Mouse (Mus musculus) small intestine, adult 2 months (tissue): ENCODE measurements around the gene Olfr453. TPM values are rescaled to one million over a fixed set of nuclear protein-coding genes. Genes with fewer than 3 reads are reported as not detected.

Experiments used
- H3K27ac ChIP-seq: fragments of 200-500 bp; 2 replicates; pipeline ENCODE4 v1.5.1; 2012; ENCODE audit warnings: low read depth, low read length, control low read depth, inconsistent platforms; ENCODE audit not compliant: insufficient read depth
- H3K27me3 ChIP-seq: fragments of 200-500 bp; 2 replicates; pipeline ENCODE4 v1.6.1; 2012; ENCODE audit warnings: mild to moderate bottlenecking, moderate library complexity, low read length, inconsistent platforms; ENCODE audit not compliant: control insufficient read depth, insufficient read depth
- H3K36me3 ChIP-seq: fragments of 200-500 bp; 2 replicates; pipeline ENCODE4 v1.6.1; 2012; ENCODE audit warnings: mild to moderate bottlenecking, low read length, control low read depth, inconsistent platforms; ENCODE audit not compliant: control insufficient read depth, insufficient read depth
- H3K4me1 ChIP-seq: fragments of 200-500 bp; 2 replicates; pipeline ENCODE4 v1.6.1; 2012; ENCODE audit warnings: low read length, inconsistent platforms, mixed read lengths; ENCODE audit not compliant: control insufficient read depth, insufficient read depth, insufficient read length
- H3K4me3 ChIP-seq: fragments of 200-500 bp; 2 replicates; pipeline ENCODE4 v1.5.1; 2012; ENCODE audit warnings: low read depth, mild to moderate bottlenecking, control low read depth, inconsistent platforms, low read length, moderate library complexity
- CTCF ChIP-seq: fragments of 200-500 bp; IDR thresholded peaks from 2 replicates; pipeline ENCODE4 v1.5.1; 2012; ENCODE audit warnings: low read depth, mild to moderate bottlenecking, control low read depth, inconsistent platforms, low read length, moderate library complexity, mixed read lengths; ENCODE audit not compliant: insufficient replicate concordance, insufficient read length; ENCODE audit errors: extremely low read depth
- POLR2A ChIP-seq: fragments of 200-500 bp; IDR thresholded peaks from 2 replicates; pipeline ENCODE4 v1.6.1; 2012; ENCODE audit warnings: low read depth, mild to moderate bottlenecking, control low read depth, inconsistent platforms, low read length, moderate library complexity
- WGBS: fragments of 180-500 bp; shearing (Covaris S2); methylation state at CpG from one replicate; pipeline ENCODE4 v1.1.7; 2018; 5-methylcytosine and 5-hydroxymethylcytosine counted together
- polyA plus RNA-seq: library from polyadenylated mRNA; depleted of rRNA; stranded (reverse); fragments of >200 nt; gene quantifications from 2 replicates; pipeline ENCODE4 v1.2.3, GENCODE M21; 2012; rRNA removed

The Olfr453 gene
- not detected in 2 replicates for polyA plus RNA-seq

DNA sequence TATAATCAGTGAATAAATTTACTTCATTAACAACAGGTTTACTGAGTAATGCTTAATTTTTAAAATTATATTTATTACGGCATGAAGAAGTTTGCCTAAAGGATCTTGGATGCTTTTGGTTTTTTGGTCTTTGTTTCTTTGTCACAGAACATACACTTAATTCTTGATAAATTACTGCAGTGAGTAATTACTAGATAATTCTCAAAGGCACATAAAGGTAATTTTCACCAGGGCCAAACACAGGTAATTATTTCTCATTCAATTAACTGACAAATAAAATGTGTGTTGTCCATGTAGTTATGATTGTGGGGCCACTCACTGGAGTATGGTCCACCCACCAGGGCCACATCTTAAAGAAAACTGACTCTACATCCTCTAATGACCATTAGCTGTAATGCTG is at the start of gene Olfr453:
Gene Olfr453, plus strand, starts transcription at position 301 of the 400 bp plus-strand sequence.
- no peak within 1 kb of the TSS for H3K4me3 ChIP-seq
- TF ChIP-seq POLR2A (no peak), CTCF (no peak)
- 92% methylated on average over 1 of the region's 1 CpGs for WGBS
- H3K36me3 ChIP-seq, result no peaks in the 10 kb centered on the region
- H3K4me1 ChIP-seq, result no peaks in the 10 kb centered on the region
- H3K27me3 ChIP-seq, result no peaks in the 10 kb centered on the region
- H3K27ac ChIP-seq, result no peak within 1 kb of the TSS

DNA sequence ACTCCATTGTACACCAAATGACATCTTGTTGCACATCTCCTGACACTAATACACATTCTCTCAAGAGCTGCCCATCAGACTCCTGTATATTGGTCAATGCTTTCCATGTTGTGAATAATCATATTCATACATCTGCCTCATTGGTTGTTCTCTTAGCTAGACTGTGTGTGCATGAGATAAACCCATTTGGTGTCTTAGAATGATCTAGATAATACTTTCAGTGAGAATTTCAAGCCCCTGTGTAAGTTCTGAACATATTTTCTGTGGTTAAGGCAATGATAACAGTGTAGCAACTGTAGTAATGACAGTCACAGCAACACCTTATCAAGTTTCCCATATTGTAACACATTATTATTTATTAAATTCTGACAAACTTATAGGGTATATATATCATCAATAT is 49.4 kb upstream of the Olfr453 start:
- no peaks in the 10 kb centered on the region for H3K4me1 ChIP-seq
- TF ChIP-seq CTCF (no peak), POLR2A (no peak)
- H3K27me3 ChIP-seq, result no peaks in the 10 kb centered on the region
- H3K27ac ChIP-seq, result no peak overlapping the region
- no peak overlapping the region for H3K4me3 ChIP-seq
- H3K36me3 ChIP-seq, result no peaks in the 10 kb centered on the region

DNA sequence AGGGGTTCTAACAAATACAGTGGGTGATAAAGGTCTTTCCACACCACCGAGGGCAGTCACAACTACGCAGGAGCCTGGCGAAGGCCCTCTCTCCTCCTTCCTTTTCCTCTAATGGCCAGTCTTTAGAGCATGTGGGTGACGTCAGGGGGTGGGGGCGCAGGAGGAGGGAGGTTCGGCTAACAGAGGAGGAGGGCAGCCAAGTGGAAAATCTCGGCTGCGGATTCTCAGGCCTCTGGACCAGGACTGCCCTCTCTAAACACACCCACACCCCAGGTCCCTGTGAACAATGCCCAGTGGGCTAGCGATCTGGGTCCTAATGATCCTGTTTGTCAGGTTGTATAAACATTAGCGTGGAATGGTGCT is 47.0 kb upstream of the Olfr453 start:
- Histone ChIP-seq H3K27me3 (no peaks in the 10 kb centered on the region), H3K36me3 (no peaks in the 10 kb centered on the region), H3K27ac (peak overlapping the region; percentile 34), H3K4me1 (no peaks in the 10 kb centered on the region), H3K4me3 (peak overlapping the region; percentile 67)
- no peak for TF ChIP-seq CTCF
- 1% methylated on average over 10 of the region's 10 CpGs for WGBS

DNA sequence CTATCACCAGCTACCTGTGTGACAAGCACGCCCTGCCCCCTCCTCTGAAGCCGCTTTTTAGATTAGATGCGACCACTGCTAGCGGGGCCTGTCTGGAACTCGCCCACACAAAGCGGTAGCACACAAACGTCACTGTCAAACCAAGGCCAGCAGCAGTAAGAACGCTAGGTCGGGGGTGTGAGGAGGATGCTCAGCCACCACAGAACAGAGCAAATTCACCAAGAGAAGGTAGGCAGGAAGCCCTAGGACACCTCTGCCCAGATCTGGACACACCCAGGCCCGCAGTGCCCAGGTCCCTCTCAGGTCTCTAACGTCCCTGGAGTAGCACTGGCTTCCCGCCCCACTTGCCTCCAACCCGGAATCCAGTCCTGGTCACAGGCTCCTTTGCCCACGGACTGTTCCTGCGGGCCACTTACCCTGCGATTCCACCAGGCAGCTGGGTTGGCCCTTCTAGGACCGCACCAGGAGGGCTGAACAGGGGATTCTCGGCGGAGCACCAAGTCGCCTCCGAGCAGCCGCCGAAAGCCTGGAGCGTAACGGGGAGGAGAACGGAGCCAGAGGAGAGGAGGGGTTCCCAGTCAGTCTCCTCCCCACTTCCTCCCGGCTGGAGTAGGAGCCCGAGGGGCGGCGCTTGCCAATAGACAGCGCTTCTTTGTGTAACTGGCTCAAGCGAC is 46.5 kb upstream of the Olfr453 start:
- Histone ChIP-seq H3K27ac (peak overlapping the region; percentile 34), H3K4me1 (no peaks in the 10 kb centered on the region), H3K36me3 (no peaks in the 10 kb centered on the region), H3K4me3 (peak overlapping the region; percentile 67), H3K27me3 (no peaks in the 10 kb centered on the region)
- WGBS, result 2% methylated on average over 32 of the region's 32 CpGs
- no peak for TF ChIP-seq CTCF
- TF ChIP-seq POLR2A, result no peak

DNA sequence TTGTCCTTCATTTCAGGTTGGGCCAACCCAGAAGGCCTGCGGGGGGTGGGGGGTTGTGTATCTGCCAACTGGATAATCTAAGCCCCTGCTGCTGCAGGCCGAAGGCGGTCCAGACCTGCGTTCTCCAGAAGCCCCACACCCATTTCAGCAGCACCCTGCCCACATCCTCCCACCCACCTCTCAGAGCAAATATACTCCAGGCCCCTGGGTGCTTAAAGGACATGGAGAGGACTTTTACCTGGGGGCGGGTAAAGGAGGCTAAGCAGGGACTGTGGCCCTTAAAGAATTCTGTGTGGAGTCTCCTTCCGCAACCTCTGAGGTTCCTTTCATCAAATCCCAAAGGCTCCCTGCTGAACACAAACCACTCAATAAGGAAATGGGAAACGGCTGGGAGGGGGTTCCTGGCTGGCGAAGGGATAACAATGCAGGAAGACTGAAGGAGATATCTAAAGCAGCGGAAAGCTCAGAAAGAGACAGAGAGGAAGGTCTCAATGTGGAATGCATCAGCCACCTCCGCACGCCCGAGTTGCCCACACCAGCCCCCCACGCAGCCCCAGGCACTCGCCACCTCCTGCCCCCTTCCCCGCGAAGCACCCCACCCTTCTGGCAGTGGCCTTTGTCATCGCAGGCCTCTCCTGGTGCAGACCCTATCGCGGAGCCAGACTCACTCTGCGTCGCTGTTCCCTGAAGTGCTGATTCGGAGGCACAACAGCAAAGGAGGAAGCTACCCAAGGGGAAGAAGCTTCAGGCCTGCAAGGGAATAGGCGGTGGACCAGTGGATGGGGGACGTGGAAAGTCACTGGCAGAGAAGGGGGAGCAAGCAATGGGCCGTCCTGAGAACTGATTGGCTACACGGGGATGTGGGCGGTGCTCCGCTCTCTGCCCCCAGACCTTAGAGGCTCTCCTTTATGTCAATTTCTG is 29.6 kb upstream of the Olfr453 start, which contains the start of gene Tcaf1:
Gene Tcaf1, minus strand, starts transcription at position 798 of the 921 bp plus-strand sequence.
- WGBS, result 20% methylated on average over 28 of the region's 28 CpGs
- TF ChIP-seq CTCF, result no peak
- no peak for TF ChIP-seq POLR2A
- Histone ChIP-seq H3K27ac (no peak within 1 kb of the TSS; the same call in 1 of the 2 replicates), H3K4me3 (peak within 1 kb of the TSS; percentile 70), H3K36me3 (no peaks in the 10 kb centered on the region), H3K4me1 (no peaks in the 10 kb centered on the region), H3K27me3 (no peaks in the 10 kb centered on the region)

DNA sequence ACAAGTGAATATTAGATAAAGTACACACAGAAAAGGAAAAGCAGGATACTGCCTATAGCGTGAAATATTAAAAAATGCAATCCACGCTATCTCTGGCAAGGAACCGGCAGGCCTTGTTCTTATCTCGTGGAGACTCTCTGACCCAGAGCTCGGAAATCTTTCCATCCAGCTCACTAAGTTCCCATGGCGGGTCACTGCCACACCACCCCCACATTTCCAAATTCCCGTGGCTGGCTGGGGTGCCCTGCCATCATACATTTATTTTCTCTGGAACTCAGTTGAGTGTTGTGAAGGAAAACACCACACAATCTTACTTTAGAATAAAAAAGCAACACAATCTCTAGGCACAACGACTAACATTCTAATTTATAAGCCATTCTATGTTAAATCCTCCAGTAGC is 24.5 kb upstream of the Olfr453 start:
- 49% methylated on average over 8 of the region's 8 CpGs for WGBS

DNA sequence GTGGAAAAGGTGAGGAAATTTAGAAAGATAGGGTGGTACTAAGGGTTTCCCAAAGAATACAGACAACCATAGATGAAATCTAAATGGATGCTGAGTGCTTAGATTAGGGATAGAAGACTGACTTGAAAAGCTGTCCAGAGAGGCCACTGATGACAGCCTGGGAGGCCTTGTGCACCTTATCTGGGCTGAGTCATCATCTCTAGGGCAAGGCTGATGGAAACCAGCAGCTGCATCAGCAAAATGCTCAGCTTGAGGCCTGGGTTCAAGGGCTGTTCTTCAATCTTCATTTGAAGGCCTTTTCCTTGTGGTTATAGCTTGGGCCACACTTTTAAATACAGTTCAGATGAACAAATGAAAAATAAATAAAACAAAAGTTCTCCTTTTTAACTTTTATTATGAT is 21.2 kb upstream of the Olfr453 start:
- Histone ChIP-seq H3K4me1 (no peaks in the 10 kb centered on the region), H3K4me3 (no peak overlapping the region), H3K36me3 (no peaks in the 10 kb centered on the region), H3K27me3 (no peaks in the 10 kb centered on the region), H3K27ac (no peak overlapping the region)
- no peak for TF ChIP-seq POLR2A
- no peak for TF ChIP-seq CTCF

More for the DNA sequence above, 24.5 kb upstream of the Olfr453 start:
- Histone ChIP-seq H3K4me1 (no peaks in the 10 kb centered on the region), H3K27ac (no peak overlapping the region), H3K36me3 (no peaks in the 10 kb centered on the region), H3K4me3 (no peak overlapping the region), H3K27me3 (no peaks in the 10 kb centered on the region)
- TF ChIP-seq CTCF (no peak), POLR2A (no peak)
